Mouse (Mus musculus) 416B (cell line): ENCODE data around the gene Gm49391.
A peak's percentile ranks its signal among the peaks of the same experiment; 100 is the strongest.
"Not testable (repeated sequence)": the region's sequence is repeated elsewhere in the genome, so short reads cannot be mapped to it uniquely, and the experiment has no call there.

Source experiments
- DNase-seq: peaks from one replicate; pipeline ENCODE4 v3.0.0; 2011; ENCODE audit warnings: low read depth

Gm49391 gene

GRCm38 (mm10) chr13:60936500-60936901 lies at the start of gene Gm49391, which contains the start of gene Ctla2a:
Gene Gm49391 (minus strand): TSS chr13:60936571.
Gene Ctla2a (minus strand): TSS chr13:60936625.
- peak; percentile 99 for DNase-seq

GRCm38 (mm10) chr13:60972319-60972718 lies 35.9 kb upstream of the Gm49391 start:
- DNase-seq = peak; percentile 6

- DNase-seq = not testable (repeated sequence)
Measured at GRCm38 (mm10) chr13:60963985-60964384, 27.6 kb upstream of the Gm49391 start.

- peak; percentile 18 for DNase-seq
Measured at GRCm38 (mm10) chr13:60961706-60962105, 25.3 kb upstream of the Gm49391 start.

GRCm38 (mm10) chr13:60941884-60942283 lies 5.5 kb upstream of the Gm49391 start, which contains the start of gene Tpbpa:
Gene Tpbpa (minus strand): TSS chr13:60941984.
- DNase-seq = not testable (repeated sequence)

- DNase-seq = not testable (repeated sequence)
Measured at GRCm38 (mm10) chr13:60935490-60935889, 881 bp downstream of the Gm49391 start, which contains the start of gene Gm49393. Gene Gm49393 (minus strand): TSS chr13:60935590.

- not testable (repeated sequence) for DNase-seq
Measured at GRCm38 (mm10) chr13:60904780-60905179, 31.6 kb downstream of the Gm49391 start, which contains the start of gene Tpbpb. Gene Tpbpb (minus strand): TSS chr13:60904880.

GRCm38 (mm10) chr13:60897328-60897727 lies 39.0 kb downstream of the Gm49391 start, which contains the start of gene Ctla2b:
Gene Ctla2b (minus strand): TSS chr13:60897447.
- peak; percentile 99 for DNase-seq

- DNase-seq = not testable (repeated sequence)
Measured at GRCm38 (mm10) chr13:60896794-60897193, 39.6 kb downstream of the Gm49391 start, which contains the start of gene Gm49392. Gene Gm49392 (minus strand): TSS chr13:60896894.

- peak; percentile 54 for DNase-seq
Measured at GRCm38 (mm10) chr13:60895406-60896160, 40.8 kb downstream of the Gm49391 start.

- peak; percentile 85 for DNase-seq
Measured at GRCm38 (mm10) chr13:60892301-60892700, 44.1 kb downstream of the Gm49391 start.

- no peak for DNase-seq
Measured at GRCm38 (mm10) chr13:60864281-60864680, 72.1 kb downstream of the Gm49391 start, which contains the start of gene 4930486L24Rik. Gene 4930486L24Rik (minus strand): TSS chr13:60864475.

- DNase-seq = peak; percentile 94
Measured at GRCm38 (mm10) chr13:60848241-60849120, 87.9 kb downstream of the Gm49391 start.
